Mouse (Mus musculus) brain, embryonic 14.5 days (tissue): ENCODE measurements at regions not wholly inside any gene's neighbourhood (a gene's known extent, or its start where the extent isn't known, plus 50 kb on each side); places are given as distances from the start of the nearest gene placed in this dataset.

Experiments used
- DNase-seq: peaks from one replicate; pipeline ENCODE4 v3.0.0-alpha.2; 2011; ENCODE audit warnings: low read depth
- CTCF ChIP-seq: fragments of 200-500 bp; IDR thresholded peaks from 2 replicates; pipeline ENCODE4 v1.5.1; 2012; ENCODE audit warnings: inconsistent platforms, mild to moderate bottlenecking, moderate library complexity, borderline replicate concordance; ENCODE audit not compliant: insufficient read depth, insufficient read length; ENCODE audit errors: extremely low read depth
- POLR2A ChIP-seq: fragments of 200-500 bp; IDR thresholded peaks from 2 replicates; pipeline ENCODE4 v1.6.1; 2012; ENCODE audit warnings: mild to moderate bottlenecking, inconsistent platforms, borderline replicate concordance; ENCODE audit not compliant: poor library complexity, insufficient read depth, insufficient read length, severe bottlenecking; ENCODE audit errors: extremely low read depth

GRCm38 (mm10) chr17:41629691-41630090, 686.1 kb upstream of the Ptchd4 start:
- peak; percentile 15 for DNase-seq
- TF ChIP-seq POLR2A, result no peak
- TF ChIP-seq CTCF, result no peak

GRCm38 (mm10) chr17:41627576-41627975, 688.2 kb upstream of the Ptchd4 start:
- peak; percentile 53 for DNase-seq
- TF ChIP-seq CTCF (no peak), POLR2A (no peak)

GRCm38 (mm10) chr17:41594431-41594830, 659.6 kb upstream of the Cenpq start:
- TF ChIP-seq CTCF (no peak), POLR2A (no peak)
- DNase-seq, result no peak
